Mouse (Mus musculus) kidney, embryonic 16.5 days (tissue): ENCODE data around the gene Trim8. TPM values are rescaled to one million over a fixed set of nuclear protein-coding genes. Genes with fewer than 3 reads are reported as not detected.

Experiments used
- ATAC-seq: fragments of 200-750 bp; cut with Nextera tagmentation; 2 replicates; pipeline ENCODE4 v1.8.0; 2017; ENCODE audit warnings: moderate TSS enrichment; ENCODE audit not compliant: low FRiP score, low TSS enrichment
- H3K27ac ChIP-seq: fragments of 300-500 bp; sonication (generic); 2 replicates; pipeline ENCODE4 v1.5.1; 2014; ENCODE audit warnings: low read length
- H3K27me3 ChIP-seq: fragments of 300-500 bp; sonication (generic); 2 replicates; pipeline ENCODE4 v1.6.1; 2014; ENCODE audit warnings: low read length, control low read depth, mixed read lengths; ENCODE audit not compliant: insufficient read depth
- H3K36me3 ChIP-seq: fragments of 300-500 bp; sonication (generic); 2 replicates; pipeline ENCODE4 v1.6.1; 2014; ENCODE audit warnings: low read length, control low read depth, mixed read lengths; ENCODE audit not compliant: insufficient read depth
- H3K4me1 ChIP-seq: fragments of 300-500 bp; sonication (generic); 2 replicates; pipeline ENCODE4 v1.6.1; 2014; ENCODE audit warnings: low read length, control low read depth, mixed read lengths; ENCODE audit not compliant: insufficient read depth
- H3K4me2 ChIP-seq: fragments of 300-500 bp; sonication (generic); replicated peaks from 2 replicates; pipeline ENCODE4 v1.6.1; 2014; ENCODE audit warnings: low read depth, low read length
- H3K4me3 ChIP-seq: fragments of 300-500 bp; sonication (generic); 2 replicates; pipeline ENCODE4 v1.5.1; 2014; ENCODE audit warnings: mild to moderate bottlenecking, low read length
- H3K9ac ChIP-seq: fragments of 300-500 bp; sonication (generic); replicated peaks from 2 replicates; pipeline ENCODE4 v1.6.1; 2014; ENCODE audit warnings: low read length
- H3K9me3 ChIP-seq: fragments of 300-500 bp; sonication (generic); 2 replicates; pipeline ENCODE4 v1.6.1; 2016; ENCODE audit warnings: low read length, control low read depth
- WGBS: fragments of 180-500 bp; shearing (Covaris S2); extraction: QIAGEN DNeasy Blood & Tissue Kit; methylation state at CpG from one replicate; pipeline ENCODE4 v1.1.7; 2014; 5-methylcytosine and 5-hydroxymethylcytosine counted together
- polyA plus RNA-seq: library from polyadenylated mRNA; unstranded; fragments of >200 nt; fragmentation: Nextera tagmentation; extraction: Ambion mirVana; gene quantifications from 2 replicates; pipeline ENCODE4 v1.2.1, GENCODE M21; 2015

Trim8 gene
- polyA plus RNA-seq, 1 experiment from 2014 or later, result 22.2 TPM

GRCm38 (mm10) chr19:46486709-46487108 is 14.8 kb upstream of the Trim8 start:
- H3K36me3 ChIP-seq, result peaks cover 12% of the 10 kb centered on the region
- H3K4me2 ChIP-seq, result no peak overlapping the region
- no peaks in the 10 kb centered on the region for H3K27me3 ChIP-seq
- H3K27ac ChIP-seq, result peak overlapping the region; percentile 13; the same call in 1 of the 2 replicates
- H3K9me3 ChIP-seq, result no peaks in the 10 kb centered on the region
- H3K9ac ChIP-seq, result 0 out of 2 replicates have a peak overlapping the region, but pooled peaks have one; percentile 24
- WGBS, result 73% methylated on average over 2 of the region's 2 CpGs
- ATAC-seq, result no peak
- H3K4me1 ChIP-seq, result peaks cover 47% of the 10 kb centered on the region
- no peak overlapping the region for H3K4me3 ChIP-seq

GRCm38 (mm10) chr19:46489448-46489847 is 12.1 kb upstream of the Trim8 start:
- no peaks in the 10 kb centered on the region for H3K27me3 ChIP-seq
- 91% methylated on average over 1 of the region's 1 CpGs for WGBS
- no peak overlapping the region for H3K4me3 ChIP-seq
- peaks cover 19% of the 10 kb centered on the region for H3K4me1 ChIP-seq
- H3K4me2 ChIP-seq, result no peak overlapping the region
- H3K27ac ChIP-seq, result no peak overlapping the region
- ATAC-seq, result no peak
- H3K36me3 ChIP-seq, result peaks cover 12% of the 10 kb centered on the region
- H3K9me3 ChIP-seq, result no peaks in the 10 kb centered on the region
- H3K9ac ChIP-seq, result no peak overlapping the region

GRCm38 (mm10) chr19:46490634-46491033 is 10.9 kb upstream of the Trim8 start:
- Histone ChIP-seq H3K9ac (no peak overlapping the region), H3K4me3 (no peak overlapping the region)
- WGBS, result 0% methylated on average over 2 of the region's 2 CpGs

GRCm38 (mm10) chr19:46495136-46495535 is 6.4 kb upstream of the Trim8 start:
- 57% methylated on average over 8 of the region's 8 CpGs for WGBS
- H3K4me3 ChIP-seq, result no peak overlapping the region
- H3K4me2 ChIP-seq, result no peak overlapping the region
- H3K9me3 ChIP-seq, result no peaks in the 10 kb centered on the region
- H3K4me1 ChIP-seq, result peaks cover 12% of the 10 kb centered on the region
- H3K27ac ChIP-seq, result 0 out of 2 replicates have a peak overlapping the region, but pooled peaks have one; percentile 15
- peak overlapping the region; percentile 26; the same call in 1 of the 2 replicates for H3K9ac ChIP-seq
- H3K36me3 ChIP-seq, result no peaks in the 10 kb centered on the region
- H3K27me3 ChIP-seq, result no peaks in the 10 kb centered on the region
- no peak for ATAC-seq

More at GRCm38 (mm10) chr19:46490634-46491033, 10.9 kb upstream of the Trim8 start:
- peak; percentile 55; the same call in 1 of the 2 replicates for ATAC-seq
- H3K4me1 ChIP-seq, result peaks cover 11% of the 10 kb centered on the region
- H3K4me2 ChIP-seq, result no peak overlapping the region
- H3K9me3 ChIP-seq, result no peaks in the 10 kb centered on the region
- peaks cover 10% of the 10 kb centered on the region for H3K36me3 ChIP-seq
- H3K27me3 ChIP-seq, result no peaks in the 10 kb centered on the region
- no peak overlapping the region for H3K27ac ChIP-seq

- no peak overlapping the region for H3K4me3 ChIP-seq
- H3K27me3 ChIP-seq, result no peaks in the 10 kb centered on the region
- 64% methylated on average over 2 of the region's 2 CpGs for WGBS
- H3K9ac ChIP-seq, result no peak overlapping the region
- peaks cover 7% of the 10 kb centered on the region; the same call in 1 of the 2 replicates for H3K4me1 ChIP-seq
- ATAC-seq, result no peak
- no peak overlapping the region for H3K4me2 ChIP-seq
- no peaks in the 10 kb centered on the region for H3K9me3 ChIP-seq
- H3K27ac ChIP-seq, result no peak overlapping the region
- no peaks in the 10 kb centered on the region for H3K36me3 ChIP-seq
These were observed 4.3 kb upstream of the Trim8 start for GRCm38 (mm10) chr19:46497230-46497629.

- Histone ChIP-seq H3K9ac (peak overlapping the region; percentile 61), H3K4me1 (peaks cover 10% of the 10 kb centered on the region), H3K4me2 (peak overlapping the region; percentile 46), H3K36me3 (no peaks in the 10 kb centered on the region), H3K4me3 (peak overlapping the region; percentile 29), H3K27me3 (no peaks in the 10 kb centered on the region), H3K27ac (peak overlapping the region; percentile 89), H3K9me3 (no peaks in the 10 kb centered on the region)
- 0% methylated on average over 3 of the region's 3 CpGs for WGBS
- ATAC-seq, result no peak
These were observed 2.0 kb upstream of the Trim8 start for GRCm38 (mm10) chr19:46499539-46499835.

GRCm38 (mm10) chr19:46499836-46500580 is 1.5 kb upstream of the Trim8 start:
- H3K27me3 ChIP-seq, result no peaks in the 10 kb centered on the region
- peaks cover 15% of the 10 kb centered on the region for H3K4me1 ChIP-seq
- WGBS, result under 1% methylated on average over 49 of the region's 52 CpGs
- peak overlapping the region; percentile 99 for H3K9ac ChIP-seq
- peak overlapping the region; percentile 93 for H3K4me3 ChIP-seq
- H3K27ac ChIP-seq, result peak overlapping the region; percentile 100
- no peaks in the 10 kb centered on the region; the same call in 1 of the 2 replicates for H3K36me3 ChIP-seq
- no peaks in the 10 kb centered on the region for H3K9me3 ChIP-seq
- peak overlapping the region; percentile 79 for H3K4me2 ChIP-seq
- peak; percentile 84 for ATAC-seq

GRCm38 (mm10) chr19:46500581-46501341 is 741 bp upstream of the Trim8 start:
- Histone ChIP-seq H3K27ac (peak overlapping the region; percentile 100), H3K27me3 (no peaks in the 10 kb centered on the region), H3K36me3 (peaks cover 7% of the 10 kb centered on the region; the same call in 1 of the 2 replicates), H3K4me2 (peak overlapping the region; percentile 79), H3K4me3 (peak overlapping the region; percentile 93), H3K9me3 (no peaks in the 10 kb centered on the region), H3K9ac (peak overlapping the region; percentile 99), H3K4me1 (peaks cover 22% of the 10 kb centered on the region)
- peak; percentile 33 for ATAC-seq
- WGBS, result under 1% methylated on average over 48 of the region's 50 CpGs

- peaks cover 20% of the 10 kb centered on the region for H3K36me3 ChIP-seq
- no peaks in the 10 kb centered on the region for H3K27me3 ChIP-seq
- peak overlapping the region; percentile 99 for H3K9ac ChIP-seq
- H3K4me3 ChIP-seq, result peak overlapping the region; percentile 93
- peak overlapping the region; percentile 100 for H3K27ac ChIP-seq
- H3K4me1 ChIP-seq, result peaks cover 35% of the 10 kb centered on the region
- under 1% methylated on average over 35 of the region's 46 CpGs for WGBS
- ATAC-seq, result 0 out of 2 replicates have a peak, but pooled peaks have one; percentile 0
- H3K9me3 ChIP-seq, result no peaks in the 10 kb centered on the region
- peak overlapping the region; percentile 79 for H3K4me2 ChIP-seq
These were observed 560 bp downstream of the Trim8 start for GRCm38 (mm10) chr19:46502069-46502455.
